Mouse (Mus musculus) cerebellum, adult 18-20 months (tissue): Measurements from ENCODE around the gene Gsc.

ENCODE experiments used
- DNase-seq, 2 experiments: peaks; one replicate each; pipeline ENCODE4 v3.0.0; 2021

The Gsc gene

DNA sequence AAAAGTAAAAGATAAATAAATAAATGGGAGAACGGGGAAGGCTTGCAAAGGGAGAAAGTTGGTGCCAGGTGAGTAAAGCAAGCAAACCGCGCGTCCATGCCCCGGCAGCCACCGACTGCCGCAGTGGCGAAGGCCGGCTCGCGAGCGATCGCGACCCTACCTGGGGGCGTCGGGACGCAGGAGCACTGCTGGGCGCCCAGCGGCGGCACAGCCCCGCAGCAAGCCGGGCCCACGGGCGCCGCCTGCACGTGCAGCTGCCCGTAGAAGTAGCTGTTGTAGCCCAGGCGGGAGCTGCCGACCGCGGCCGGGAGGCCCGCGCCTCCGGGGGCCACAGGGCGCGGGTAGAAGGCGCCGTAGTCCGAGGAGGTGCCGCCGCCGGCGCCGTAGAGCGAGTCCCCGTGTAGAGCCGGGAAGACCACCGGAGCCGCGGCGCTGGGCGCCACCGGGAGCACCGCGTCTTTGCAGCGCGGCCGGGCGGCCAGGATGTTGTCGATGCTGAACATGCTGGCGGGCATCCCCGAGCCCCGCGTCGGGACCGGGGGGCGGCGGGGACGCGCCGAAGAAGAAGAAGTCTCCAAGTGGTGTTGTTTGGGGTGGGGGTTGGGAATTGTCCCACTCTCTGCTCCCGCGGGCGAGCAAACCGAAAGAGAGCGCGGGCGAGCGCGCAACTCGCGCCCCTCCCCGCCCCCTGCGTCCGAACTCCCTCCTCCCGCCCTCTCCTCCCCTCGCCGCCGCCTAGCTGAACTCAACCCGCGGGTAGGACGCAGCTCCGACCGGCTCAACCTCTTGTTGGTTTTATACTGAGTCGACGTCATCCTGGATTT is at the start of gene Gsc:
TSS of gene Gsc (minus strand) at position 730 of the 824 bp plus-strand sequence.
- DNase-seq = no peak

DNA sequence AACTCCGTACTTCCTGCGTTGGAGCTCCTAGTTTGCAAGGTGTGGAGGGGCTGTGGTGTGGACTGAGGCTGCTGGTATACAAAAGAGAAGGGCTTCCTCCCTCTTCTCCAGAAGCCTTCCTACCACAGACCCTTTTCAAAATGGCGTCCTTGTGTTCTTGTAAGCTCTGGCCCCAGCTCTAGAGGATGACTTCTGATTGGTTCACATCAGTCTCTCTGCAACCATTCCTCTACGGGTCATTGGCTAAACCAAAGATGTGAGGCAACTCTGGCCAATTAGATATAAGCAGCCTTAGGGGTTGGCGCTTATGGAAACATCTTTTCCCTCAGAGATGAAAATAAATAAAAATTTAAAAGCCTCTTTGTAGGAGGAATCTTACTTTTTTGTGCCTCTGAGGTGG is 46.6 kb upstream of the Gsc start:
- DNase-seq = no peak

GRCm38 (mm10) chr12:104507911-104508310 is 34.8 kb upstream of the Gsc start:
- no peak for DNase-seq

DNA sequence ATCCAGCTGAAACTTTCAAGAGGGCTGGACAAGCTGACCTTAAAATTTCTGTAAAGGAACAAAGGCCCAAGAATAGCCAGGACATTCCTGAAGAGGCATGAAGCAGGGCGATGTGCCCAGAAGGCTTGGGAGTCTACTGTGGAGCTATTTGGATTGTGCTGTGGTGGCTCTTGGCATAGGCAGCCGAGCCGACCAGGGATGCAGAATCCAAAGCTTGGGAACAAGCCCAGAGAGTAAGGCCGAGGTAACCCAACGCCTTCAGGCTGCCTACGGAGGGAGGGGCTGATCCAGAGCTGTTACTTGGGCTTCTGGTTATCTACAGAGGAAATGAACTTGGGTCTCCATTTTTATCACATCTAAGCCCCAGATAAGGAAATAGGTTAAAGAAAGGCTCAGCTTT is 18.9 kb upstream of the Gsc start:
- DNase-seq = peak in 1 of 2 experiments; percentile 17

DNA sequence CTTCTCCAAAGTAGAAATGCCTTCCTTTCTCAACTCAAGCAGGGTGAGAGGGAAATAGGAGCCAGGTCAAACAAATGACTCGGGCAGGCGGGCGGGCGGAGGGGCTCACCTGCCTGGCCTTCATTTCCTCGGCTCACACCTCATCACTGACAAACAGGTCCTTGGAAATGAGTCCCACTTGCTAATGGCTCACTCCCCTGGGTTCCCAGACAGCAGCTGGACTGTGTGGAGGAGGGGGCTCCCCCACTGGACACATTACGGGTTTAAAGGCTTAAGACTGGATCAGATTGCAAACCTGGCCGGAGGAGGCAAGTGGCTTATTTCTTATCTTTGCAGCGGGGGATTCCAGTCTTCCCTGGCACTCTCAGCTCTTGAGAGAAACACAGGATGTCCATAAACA is 13.1 kb upstream of the Gsc start:
- no peak for DNase-seq

- DNase-seq = no peak
Measured at GRCm38 (mm10) chr12:104485161-104485560, 12.0 kb upstream of the Gsc start.

DNA sequence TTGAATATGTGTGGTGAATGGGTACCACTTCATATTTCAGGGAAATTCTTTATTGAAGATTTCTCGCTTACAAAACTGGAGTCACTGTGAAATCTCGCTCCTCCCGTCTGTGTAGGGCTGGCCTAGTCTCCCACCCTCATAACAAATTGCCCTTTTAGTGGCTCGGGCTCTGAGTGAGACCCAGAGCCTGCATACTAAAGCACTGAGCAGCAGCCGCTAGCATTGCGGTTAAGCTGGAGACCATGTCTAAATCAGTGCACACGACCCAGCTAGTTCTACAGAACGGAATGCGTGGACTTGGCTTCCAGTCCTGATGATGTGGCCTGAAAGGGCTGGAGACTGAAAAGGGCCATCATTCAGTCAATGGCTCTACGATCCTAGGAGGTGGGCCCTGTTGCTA is 7.9 kb upstream of the Gsc start:
- no peak for DNase-seq

- no peak for DNase-seq
Measured at GRCm38 (mm10) chr12:104478193-104478592, 5.1 kb upstream of the Gsc start.

GRCm38 (mm10) chr12:104477501-104477900 is 4.4 kb upstream of the Gsc start:
- no peak for DNase-seq

DNA sequence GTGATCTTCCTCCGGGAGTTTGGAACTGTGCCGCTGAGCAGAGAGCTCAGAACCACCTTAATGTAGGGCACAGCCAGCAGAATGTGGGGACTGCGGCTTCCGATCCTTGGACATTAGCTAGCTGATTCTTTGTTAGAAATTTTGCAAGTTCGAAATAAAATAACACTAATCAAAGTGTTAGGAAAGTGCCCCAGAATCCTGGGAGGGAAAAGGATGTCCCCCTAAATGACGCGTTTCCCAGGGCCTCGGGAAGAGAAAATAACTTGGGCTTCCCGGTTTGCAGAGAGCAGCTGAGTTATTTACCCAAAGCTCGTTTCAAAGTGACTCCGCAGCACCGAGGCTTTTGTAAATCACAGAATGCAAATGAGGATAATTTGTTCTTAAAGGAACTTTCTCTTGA is 3.9 kb upstream of the Gsc start:
- no peak for DNase-seq

GRCm38 (mm10) chr12:104475946-104476345 is 2.8 kb upstream of the Gsc start:
- DNase-seq = no peak

DNA sequence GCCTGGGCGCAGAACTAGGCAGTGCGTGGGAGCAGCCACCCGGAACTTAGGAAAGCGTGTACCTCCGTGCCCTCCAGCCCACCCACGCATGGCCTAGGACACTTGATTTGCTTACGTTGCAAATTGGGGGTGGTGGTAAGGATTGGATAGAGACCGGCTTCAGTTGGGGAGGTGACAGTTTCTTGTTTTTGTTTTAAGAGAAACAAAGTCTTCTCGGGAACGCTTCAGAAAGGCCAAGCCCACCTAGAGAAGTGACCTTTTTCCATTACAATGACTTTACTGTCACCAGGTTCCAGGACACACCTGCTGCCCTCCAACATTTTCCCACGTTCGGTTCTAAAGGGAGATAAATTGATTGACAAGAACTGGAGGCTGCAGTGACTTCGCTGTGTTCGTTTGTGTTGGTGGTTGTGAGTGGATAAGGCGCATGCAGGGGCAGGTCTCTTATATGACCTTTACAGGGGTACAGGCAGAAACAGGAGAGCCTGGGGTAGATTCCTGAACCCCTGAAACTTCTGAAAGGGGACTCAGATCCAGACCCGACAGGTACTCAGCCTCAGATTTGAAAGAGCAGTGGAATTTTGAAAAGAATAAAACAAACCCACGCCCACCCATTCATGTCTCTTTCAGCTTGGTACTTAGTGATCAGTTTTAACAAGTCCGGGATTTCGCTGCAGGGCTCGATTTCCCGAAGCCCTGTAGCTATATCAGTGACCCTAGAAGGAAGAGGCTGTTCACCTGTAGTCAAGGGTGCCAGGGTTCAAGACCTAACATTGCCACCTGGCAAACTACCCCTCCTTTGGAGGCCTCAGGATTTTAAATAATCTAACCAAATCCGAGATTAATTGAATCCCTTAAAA is 2.0 kb upstream of the Gsc start:
- DNase-seq = no peak

GRCm38 (mm10) chr12:104474191-104474871 is 1.2 kb upstream of the Gsc start:
- no peak for DNase-seq

DNA sequence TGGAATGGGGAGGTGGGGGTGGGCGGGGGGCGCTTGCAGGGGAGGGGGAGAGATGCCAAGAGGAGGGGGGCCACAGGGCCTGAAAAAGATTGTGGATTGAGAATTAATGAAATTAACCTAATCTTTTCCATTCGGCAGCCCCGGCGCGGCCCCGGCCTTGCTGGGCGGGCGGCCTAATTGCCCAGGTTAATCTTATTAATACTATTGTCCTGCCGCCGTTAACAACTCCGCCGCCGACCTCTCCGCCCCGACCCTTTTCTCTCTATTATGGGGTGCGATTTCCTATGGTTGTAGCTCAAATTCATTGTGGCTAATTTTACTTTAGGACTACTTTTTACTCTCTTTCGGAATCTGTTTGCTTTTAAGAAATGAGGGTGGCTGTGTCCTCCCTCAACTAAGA is 362 bp upstream of the Gsc start:
- no peak for DNase-seq

DNA sequence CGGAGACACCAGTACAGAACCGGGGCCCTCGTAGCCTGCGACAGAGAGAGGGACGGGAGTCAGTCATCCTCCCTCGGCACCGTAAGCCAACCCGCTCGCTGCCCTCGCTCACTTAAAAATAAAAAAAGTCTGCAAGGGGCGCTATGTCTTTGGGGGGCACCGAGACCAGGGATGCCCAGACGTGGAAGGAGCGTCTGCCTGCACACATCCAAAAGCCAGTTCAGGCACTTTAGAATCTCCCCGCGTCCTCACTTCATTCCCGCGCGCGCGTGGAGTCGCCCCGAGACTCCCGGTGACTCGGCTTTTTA is 958 bp downstream of the Gsc start:
- no peak for DNase-seq

DNA sequence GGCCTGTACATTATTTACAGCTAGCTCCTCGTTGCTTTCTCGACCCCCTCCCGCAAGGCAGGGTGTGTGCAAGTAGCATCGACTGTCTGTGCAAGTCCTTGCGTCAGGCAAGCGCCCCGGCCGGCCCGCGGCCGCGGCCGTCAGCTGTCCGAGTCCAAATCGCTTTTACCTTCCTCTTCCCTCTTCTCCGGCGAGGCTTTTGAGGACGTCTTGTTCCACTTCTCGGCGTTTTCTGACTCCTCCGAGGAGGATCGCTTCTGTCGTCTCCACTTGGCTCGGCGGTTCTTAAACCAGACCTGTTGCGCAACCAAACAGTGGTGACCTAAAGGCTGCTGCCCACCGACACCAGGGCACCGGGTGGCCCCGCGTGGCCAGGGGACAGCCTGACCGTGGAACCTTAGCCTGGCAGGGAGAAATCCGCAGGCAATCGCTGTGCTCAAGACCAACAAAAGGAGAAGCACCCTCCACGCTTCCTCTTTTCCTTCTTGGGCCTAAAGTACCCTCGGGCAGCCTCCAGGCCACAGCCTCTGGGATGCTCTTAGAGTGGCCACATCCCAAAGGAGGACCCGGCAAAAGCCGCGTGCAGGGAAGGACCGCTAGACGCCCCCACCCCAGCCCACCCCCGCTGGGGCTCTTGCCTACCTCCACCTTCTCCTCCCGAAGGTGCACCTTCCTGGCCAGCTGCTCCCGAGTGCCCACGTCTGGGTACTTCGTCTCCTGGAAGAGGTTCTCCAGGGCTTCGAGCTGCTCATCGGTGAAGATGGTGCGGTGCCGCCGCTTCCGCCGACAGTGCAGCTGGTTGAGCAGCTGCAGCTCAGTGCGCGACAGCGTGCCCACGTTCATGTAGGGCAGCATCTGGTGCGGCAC is 1.5 kb downstream of the Gsc start:
- DNase-seq = no peak

DNA sequence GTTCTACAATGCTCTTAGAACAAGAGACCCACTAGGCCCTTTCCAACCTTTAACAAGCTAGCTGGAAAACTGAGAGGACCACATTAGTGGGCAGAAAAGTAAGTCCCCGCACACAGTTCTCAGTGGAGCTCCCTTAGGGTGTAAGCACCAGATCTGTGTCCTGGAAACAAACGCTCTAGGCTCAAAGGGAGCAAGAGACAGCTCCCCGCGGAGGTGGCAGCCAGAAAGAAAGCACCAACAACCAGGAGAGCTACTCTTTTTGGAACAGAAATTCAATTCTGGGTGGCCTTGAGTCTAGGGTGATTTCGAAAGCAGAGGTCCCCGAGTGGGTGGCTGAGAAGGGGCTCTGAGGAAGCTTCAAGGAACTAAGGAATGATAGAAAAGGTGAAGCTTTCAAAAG is 2.5 kb downstream of the Gsc start:
- DNase-seq = no peak

GRCm38 (mm10) chr12:104468783-104469182 is 4.3 kb downstream of the Gsc start:
- DNase-seq = no peak

GRCm38 (mm10) chr12:104467372-104467771 is 5.8 kb downstream of the Gsc start:
- no peak for DNase-seq

DNA sequence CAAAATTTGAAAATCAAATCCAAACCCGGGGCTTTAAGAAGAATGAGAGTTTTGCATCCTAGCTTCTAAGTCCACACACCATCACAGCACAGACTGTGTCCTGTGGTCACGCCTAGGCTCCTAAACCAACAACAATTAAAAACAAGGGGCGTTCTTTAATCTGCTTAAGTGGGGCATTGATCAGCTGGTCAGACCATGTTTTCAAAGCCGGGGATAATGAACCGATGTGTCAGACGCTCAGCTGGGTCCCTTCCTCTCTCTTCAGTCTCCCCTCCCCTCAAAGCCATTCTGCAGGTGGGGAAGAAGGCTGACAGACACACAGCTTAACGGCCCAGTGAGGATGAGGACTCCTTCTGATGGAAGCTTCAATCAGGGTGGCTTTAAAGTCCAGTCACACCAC is 6.2 kb downstream of the Gsc start:
- DNase-seq = no peak

DNA sequence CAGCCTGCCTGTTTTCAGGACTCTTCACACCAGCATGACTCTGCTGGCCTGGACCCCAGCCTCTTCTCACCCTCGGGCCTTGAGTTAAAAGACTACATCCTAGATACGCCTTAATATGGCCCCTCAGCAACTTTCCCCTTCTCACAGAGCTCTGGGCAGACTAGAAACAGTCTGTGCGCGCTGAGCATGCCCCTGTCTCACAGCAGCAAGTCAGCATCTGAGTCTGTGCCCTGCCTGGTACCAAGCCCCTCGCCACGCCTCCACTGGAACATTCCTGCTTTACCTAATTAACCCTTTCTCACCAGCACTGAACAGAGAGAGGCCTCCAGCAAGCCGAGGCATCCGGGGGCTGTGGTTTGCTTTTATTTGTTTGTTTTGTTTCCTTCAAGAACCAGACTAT is 11.8 kb downstream of the Gsc start:
- DNase-seq = no peak

DNA sequence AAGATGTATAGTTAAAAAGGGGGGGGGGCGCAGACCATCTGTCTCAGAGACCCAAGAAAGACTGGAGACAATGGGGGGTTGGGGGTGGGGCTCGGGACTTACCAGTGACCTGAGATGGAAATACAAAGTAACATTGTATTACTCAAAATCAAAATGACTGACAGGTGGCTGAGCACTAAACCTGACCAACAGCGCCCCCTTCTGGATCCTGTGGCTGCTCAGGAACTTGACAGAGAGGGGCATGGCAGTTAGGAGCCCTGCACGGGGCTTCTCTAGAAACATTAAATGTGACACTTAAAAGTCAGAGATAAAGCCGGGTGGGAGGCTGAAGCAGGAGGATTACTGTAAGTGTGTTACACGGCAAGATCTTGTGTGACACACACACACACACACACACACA is 13.8 kb downstream of the Gsc start:
- DNase-seq = no peak

DNA sequence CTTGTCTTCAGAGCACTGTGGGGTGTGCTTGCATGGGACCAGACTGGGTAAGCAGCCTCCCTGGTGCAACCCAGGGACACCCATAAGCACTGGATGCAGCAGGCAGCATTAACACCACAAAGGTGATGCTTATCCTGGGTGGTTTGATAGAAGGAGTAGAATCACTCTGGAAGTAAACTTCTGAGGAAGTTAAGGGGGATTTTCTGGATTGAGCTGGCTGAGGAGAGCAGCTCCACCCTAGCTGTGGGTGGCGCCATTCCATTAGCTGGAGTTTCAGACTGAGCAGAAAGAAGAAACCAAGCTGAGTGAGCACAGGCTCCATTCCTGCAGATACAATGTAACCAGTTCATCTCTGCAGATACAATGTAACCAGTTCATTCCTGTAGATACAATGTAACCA is 20.1 kb downstream of the Gsc start:
- DNase-seq = no peak
